Mouse (Mus musculus) cerebellum, adult 2 months (tissue): ENCODE results near the gene Frmd8.

ENCODE experiments used
- CTCF ChIP-seq: fragments of 200-500 bp; IDR thresholded peaks from 2 replicates; pipeline ENCODE4 v1.5.1; 2011; ENCODE audit warnings: low read depth, mild to moderate bottlenecking, control low read depth, low read length, moderate library complexity, borderline replicate concordance; ENCODE audit not compliant: insufficient read depth
- POLR2A ChIP-seq: fragments of 200-500 bp; IDR thresholded peaks from 2 replicates; pipeline ENCODE4 v1.6.1; 2011; ENCODE audit warnings: low read length, control low read depth, borderline replicate concordance; ENCODE audit not compliant: insufficient read depth

DNA sequence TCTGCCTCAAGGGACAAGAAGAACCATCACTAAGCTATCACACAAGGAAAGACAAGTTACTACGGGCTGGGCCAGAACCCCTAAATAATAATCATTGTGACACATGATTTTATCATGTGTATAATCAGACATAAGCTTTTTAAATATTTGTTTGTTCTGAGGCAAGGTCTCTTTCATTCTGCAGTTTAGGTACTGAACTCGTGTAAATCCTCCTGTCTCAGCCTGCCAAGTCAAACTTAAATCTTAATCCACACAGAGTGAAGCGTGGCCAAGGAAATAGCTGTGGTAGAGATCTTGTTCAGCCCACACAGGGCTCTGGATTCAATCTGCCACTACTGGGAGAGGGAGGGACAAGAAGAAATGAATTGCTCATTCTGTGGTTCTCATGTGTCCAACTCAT is 32.2 kb upstream of the Frmd8 start:
- TF ChIP-seq CTCF: no peak
- TF ChIP-seq POLR2A: no peak
